Mouse (Mus musculus) heart, embryonic 14.5 days (tissue): ENCODE measurements at regions not wholly inside any gene's neighbourhood (a gene's known extent, or its start where the extent isn't known, plus 50 kb on each side); places are given as distances from the start of the nearest gene placed in this dataset.

Source experiments
- ATAC-seq: fragments of 200-750 bp; cut with Nextera tagmentation; 2 replicates; pipeline ENCODE4 v1.8.0; 2017; ENCODE audit warnings: low read depth, moderate TSS enrichment; ENCODE audit not compliant: insufficient number of reproducible peaks, insufficient read depth, low FRiP score
- H3K27ac ChIP-seq, 2 experiments: fragments of 200-500 bp in 1 of 2; fragments of 300-500 bp in 1 of 2; sonication (generic) in 1 of 2; replicated peaks in 1 of 2; 2 replicates each; pipeline ENCODE4 v1.5.1; 2012 to 2014; ENCODE audit warnings: low read depth in 2 of 2, low read length in 2 of 2, control low read depth in 1 of 2, mild to moderate bottlenecking in 1 of 2, mixed read lengths in 1 of 2; ENCODE audit not compliant: control insufficient read depth in 1 of 2, insufficient read depth in 1 of 2
- H3K27me3 ChIP-seq: fragments of 300-500 bp; sonication (generic); 2 replicates; pipeline ENCODE4 v1.6.1; 2014; ENCODE audit warnings: mild to moderate bottlenecking, low read length, control low read depth; ENCODE audit not compliant: control insufficient read depth, insufficient read depth
- H3K36me3 ChIP-seq: fragments of 300-500 bp; sonication (generic); 2 replicates; pipeline ENCODE4 v1.6.1; 2014; ENCODE audit warnings: mild to moderate bottlenecking, control low read depth, low read length, mixed read lengths; ENCODE audit not compliant: control insufficient read depth, insufficient read depth
- H3K4me1 ChIP-seq, 2 experiments: fragments of 200-500 bp in 1 of 2; fragments of 300-500 bp in 1 of 2; sonication (generic) in 1 of 2; 2 replicates each; pipeline ENCODE4 v1.6.1; 2012 to 2014; ENCODE audit warnings: low read length in 2 of 2, control low read depth in 1 of 2, mixed read lengths in 1 of 2; ENCODE audit not compliant: control insufficient read depth in 2 of 2, insufficient read depth in 2 of 2
- H3K4me2 ChIP-seq: fragments of 300-500 bp; sonication (generic); 2 replicates; pipeline ENCODE4 v1.6.1; 2014; ENCODE audit warnings: mild to moderate bottlenecking, low read length
- H3K4me3 ChIP-seq, 2 experiments: fragments of 200-500 bp in 1 of 2; fragments of 300-500 bp in 1 of 2; sonication (generic) in 1 of 2; 2 replicates each; pipeline ENCODE4 v1.5.1; 2012 to 2014; ENCODE audit warnings: low read length in 2 of 2, mild to moderate bottlenecking in 2 of 2, control low read depth in 1 of 2, low read depth in 1 of 2, moderate library complexity in 1 of 2; ENCODE audit not compliant: control insufficient read depth in 1 of 2, insufficient read depth in 1 of 2
- H3K9ac ChIP-seq: fragments of 300-500 bp; sonication (generic); 2 replicates; pipeline ENCODE4 v1.6.1; 2014; ENCODE audit warnings: mild to moderate bottlenecking, low read length
- H3K9me3 ChIP-seq: fragments of 300-500 bp; sonication (generic); 2 replicates; pipeline ENCODE4 v1.6.1; 2016; ENCODE audit warnings: low read length, control low read depth; ENCODE audit not compliant: control insufficient read depth
- WGBS: fragments of 180-500 bp; shearing (Covaris S2); extraction: QIAGEN DNeasy Blood & Tissue Kit; methylation state at CpG from one replicate; pipeline ENCODE4 v1.1.7; 2014; 5-methylcytosine and 5-hydroxymethylcytosine counted together

GRCm38 (mm10) chr3:149233691-149234131, 243.4 kb upstream of the Adgrl2 start:
- peaks cover 4 to 7% of the 10 kb centered on the region in 2 experiments; a peak in 3 of 4 replicates for H3K4me1 ChIP-seq
- H3K27ac ChIP-seq = peak overlapping the region in 1 of 2 experiments; percentile 15; a peak in 2 of 4 replicates
- no peak overlapping the region for H3K4me3 ChIP-seq
- no peak overlapping the region for H3K4me2 ChIP-seq
- H3K36me3 ChIP-seq = no peaks in the 10 kb centered on the region
- H3K9me3 ChIP-seq = 0 out of 2 replicates have a peak, but pooled peaks cover 2% of the 10 kb centered on the region
- no peaks in the 10 kb centered on the region for H3K27me3 ChIP-seq
- WGBS = 60% methylated on average over 8 of the region's 8 CpGs
- no peak overlapping the region for H3K9ac ChIP-seq
- no peak for ATAC-seq

GRCm38 (mm10) chr3:149233191-149233641, 242.9 kb upstream of the Adgrl2 start:
- H3K9me3 ChIP-seq = 0 out of 2 replicates have a peak, but pooled peaks cover 2% of the 10 kb centered on the region
- no peaks in the 10 kb centered on the region for H3K27me3 ChIP-seq
- WGBS = 69% methylated on average over 7 of the region's 7 CpGs
- H3K36me3 ChIP-seq = no peaks in the 10 kb centered on the region
- H3K27ac ChIP-seq = peak overlapping the region; percentile 15 to 32; a peak in 2 of 4 replicates
- no peak overlapping the region for H3K4me3 ChIP-seq
- no peak for ATAC-seq
- H3K9ac ChIP-seq = no peak overlapping the region
- no peak overlapping the region for H3K4me2 ChIP-seq
- peaks cover 4 to 7% of the 10 kb centered on the region in 2 experiments; a peak in 3 of 4 replicates for H3K4me1 ChIP-seq

GRCm38 (mm10) chr3:149231346-149231745, 241.0 kb upstream of the Adgrl2 start:
- Histone ChIP-seq H3K36me3 (no peaks in the 10 kb centered on the region), H3K4me1 (peaks cover 4 to 7% of the 10 kb centered on the region in 2 experiments; a peak in 3 of 4 replicates), H3K9ac (no peak overlapping the region), H3K4me3 (no peak overlapping the region), H3K27me3 (no peaks in the 10 kb centered on the region), H3K4me2 (no peak overlapping the region), H3K27ac (no peak overlapping the region), H3K9me3 (0 out of 2 replicates have a peak, but pooled peaks cover 2% of the 10 kb centered on the region)
- ATAC-seq = no peak
- 87% methylated on average over 3 of the region's 3 CpGs for WGBS

- H3K27me3 ChIP-seq = no peaks in the 10 kb centered on the region
- no peak overlapping the region for H3K4me2 ChIP-seq
- no peaks in the 10 kb centered on the region for H3K4me1 ChIP-seq
- H3K36me3 ChIP-seq = no peaks in the 10 kb centered on the region
- no peak for ATAC-seq
- 86% methylated on average over 5 of the region's 5 CpGs for WGBS
- H3K9ac ChIP-seq = no peak overlapping the region
- no peak overlapping the region for H3K4me3 ChIP-seq
- no peak overlapping the region for H3K27ac ChIP-seq
- 0 out of 2 replicates have a peak, but pooled peaks cover 2% of the 10 kb centered on the region for H3K9me3 ChIP-seq
Measured at GRCm38 (mm10) chr3:149227556-149227955, 237.2 kb upstream of the Adgrl2 start.

- ATAC-seq = no peak
- no peaks in the 10 kb centered on the region for H3K27me3 ChIP-seq
- H3K4me3 ChIP-seq = no peak overlapping the region
- H3K4me1 ChIP-seq = no peaks in the 10 kb centered on the region
- no peak overlapping the region for H3K27ac ChIP-seq
- H3K9ac ChIP-seq = no peak overlapping the region
- 25% methylated on average over 4 of the region's 4 CpGs for WGBS
- H3K4me2 ChIP-seq = no peak overlapping the region
- no peaks in the 10 kb centered on the region for H3K36me3 ChIP-seq
- 0 out of 2 replicates have a peak, but pooled peaks cover 2% of the 10 kb centered on the region for H3K9me3 ChIP-seq
Measured at GRCm38 (mm10) chr3:149226723-149227122, 236.4 kb upstream of the Adgrl2 start.

- H3K36me3 ChIP-seq = no peaks in the 10 kb centered on the region
- 71% methylated on average over 17 of the region's 17 CpGs for WGBS
Measured at GRCm38 (mm10) chr3:149225684-149226083, 235.3 kb upstream of the Adgrl2 start.

GRCm38 (mm10) chr3:149224271-149224670, 233.9 kb upstream of the Adgrl2 start:
- Histone ChIP-seq H3K4me3 (no peak overlapping the region), H3K9me3 (0 out of 2 replicates have a peak, but pooled peaks cover 1% of the 10 kb centered on the region), H3K27ac (no peak overlapping the region), H3K36me3 (no peaks in the 10 kb centered on the region), H3K27me3 (no peaks in the 10 kb centered on the region), H3K9ac (no peak overlapping the region), H3K4me1 (peaks cover 5 to 13% of the 10 kb centered on the region in 2 experiments; a peak in 2 of 4 replicates), H3K4me2 (no peak overlapping the region)
- no peak for ATAC-seq
- WGBS = 73% methylated on average over 4 of the region's 4 CpGs

More at GRCm38 (mm10) chr3:149225684-149226083, 235.3 kb upstream of the Adgrl2 start:
- Histone ChIP-seq H3K9ac (no peak overlapping the region), H3K4me1 (no peaks in the 10 kb centered on the region), H3K27ac (no peak overlapping the region), H3K4me3 (no peak overlapping the region), H3K9me3 (0 out of 2 replicates have a peak, but pooled peaks cover 2% of the 10 kb centered on the region), H3K4me2 (no peak overlapping the region), H3K27me3 (no peaks in the 10 kb centered on the region)
- no peak for ATAC-seq

GRCm38 (mm10) chr3:149223776-149224175, 233.4 kb upstream of the Adgrl2 start:
- Histone ChIP-seq H3K4me2 (no peak overlapping the region), H3K4me3 (no peak overlapping the region), H3K27me3 (no peaks in the 10 kb centered on the region), H3K36me3 (no peaks in the 10 kb centered on the region), H3K9me3 (no peaks in the 10 kb centered on the region), H3K4me1 (peaks cover 5 to 17% of the 10 kb centered on the region in 2 experiments; a peak in 2 of 4 replicates), H3K27ac (no peak overlapping the region), H3K9ac (no peak overlapping the region)
- 89% methylated on average over 5 of the region's 5 CpGs for WGBS
- no peak for ATAC-seq
